Mouse (Mus musculus) stomach, postnatal 0 days (tissue): ENCODE results near the gene Med12l. TPM values are rescaled to one million over a fixed set of nuclear protein-coding genes. Genes with fewer than 3 reads are reported as not detected.

Experiments
- ATAC-seq: fragments of 200-750 bp; cut with Nextera tagmentation; 2 replicates; pipeline ENCODE4 v1.8.0; 2017; ENCODE audit not compliant: low FRiP score, low TSS enrichment
- DNase-seq: peaks from one replicate; pipeline ENCODE4 v3.0.0-alpha.2; 2016; ENCODE audit warnings: low spot score
- H3K27ac ChIP-seq: fragments of 300-500 bp; sonication (generic); replicated peaks from 2 replicates; pipeline ENCODE4 v1.5.1; 2014; ENCODE audit warnings: mild to moderate bottlenecking, control low read depth
- H3K27me3 ChIP-seq: fragments of 300-500 bp; sonication (generic); 2 replicates; pipeline ENCODE4 v1.6.1; 2014; ENCODE audit warnings: low read length; ENCODE audit not compliant: control insufficient read depth, insufficient read depth
- H3K36me3 ChIP-seq: fragments of 300-500 bp; sonication (generic); 2 replicates; pipeline ENCODE4 v1.6.1; 2014; ENCODE audit warnings: low read length, mixed read lengths; ENCODE audit not compliant: control insufficient read depth, insufficient read depth
- H3K4me1 ChIP-seq: fragments of 300-500 bp; sonication (generic); replicated peaks from 2 replicates; pipeline ENCODE4 v1.6.1; 2014; ENCODE audit warnings: antibody characterized with exemption; ENCODE audit not compliant: control insufficient read depth, insufficient read depth
- H3K4me2 ChIP-seq: fragments of 300-500 bp; sonication (generic); replicated peaks from 2 replicates; pipeline ENCODE4 v1.6.1; 2014; ENCODE audit warnings: low read depth, mild to moderate bottlenecking, control low read depth, moderate library complexity
- H3K4me3 ChIP-seq: fragments of 300-500 bp; sonication (generic); 2 replicates; pipeline ENCODE4 v1.5.1; 2014; ENCODE audit warnings: low read depth, low read length, control low read depth
- H3K9ac ChIP-seq: fragments of 300-500 bp; sonication (generic); 2 replicates; pipeline ENCODE4 v1.6.1; 2014; ENCODE audit warnings: mild to moderate bottlenecking, low read length, control low read depth, mixed read lengths
- H3K9me3 ChIP-seq: fragments of 300-500 bp; sonication (generic); 2 replicates; pipeline ENCODE4 v1.6.1; 2016; ENCODE audit warnings: low read length; ENCODE audit not compliant: control insufficient read depth
- CTCF ChIP-seq: IDR thresholded peaks from 2 replicates; pipeline ENCODE4 v1.5.1; 2016; ENCODE audit warnings: antibody characterized with exemption, low read depth, mild to moderate bottlenecking, moderate library complexity
- EP300 ChIP-seq: optimal IDR thresholded peaks from 2 replicates; pipeline ENCODE3; 2016; ENCODE audit warnings: antibody characterized with exemption
- WGBS: fragments of 180-500 bp; shearing (Covaris S2); extraction: QIAGEN DNeasy Blood & Tissue Kit; methylation state at CpG from one replicate; pipeline ENCODE4 v1.1.7; 2014; 5-methylcytosine and 5-hydroxymethylcytosine counted together
- polyA plus RNA-seq: library from polyadenylated mRNA; unstranded; fragments of >200 nt; fragmentation: Nextera tagmentation; extraction: Ambion mirVana; gene quantifications from 2 replicates; pipeline ENCODE4 v1.2.1, GENCODE M21; 2015

The Med12l gene
- polyA plus RNA-seq, 1 experiment from 2014 or later: 0.25 TPM

GRCm38 (mm10) chr3:59025193-59025535 is 19.5 kb downstream of the Med12l start:
- H3K27me3 ChIP-seq: no peaks in the 10 kb centered on the region
- H3K4me2 ChIP-seq: no peak overlapping the region
- TF ChIP-seq CTCF: no peak
- TF ChIP-seq EP300: no peak
- H3K27ac ChIP-seq: no peak overlapping the region
- no peaks in the 10 kb centered on the region for H3K36me3 ChIP-seq
- no peak overlapping the region for H3K9ac ChIP-seq
- WGBS: 24% methylated on average over 4 of the region's 4 CpGs
- no peaks in the 10 kb centered on the region for H3K4me1 ChIP-seq
- no peak overlapping the region for H3K4me3 ChIP-seq
- ATAC-seq (no peak), DNase-seq (no peak)
- H3K9me3 ChIP-seq: no peaks in the 10 kb centered on the region

DNA sequence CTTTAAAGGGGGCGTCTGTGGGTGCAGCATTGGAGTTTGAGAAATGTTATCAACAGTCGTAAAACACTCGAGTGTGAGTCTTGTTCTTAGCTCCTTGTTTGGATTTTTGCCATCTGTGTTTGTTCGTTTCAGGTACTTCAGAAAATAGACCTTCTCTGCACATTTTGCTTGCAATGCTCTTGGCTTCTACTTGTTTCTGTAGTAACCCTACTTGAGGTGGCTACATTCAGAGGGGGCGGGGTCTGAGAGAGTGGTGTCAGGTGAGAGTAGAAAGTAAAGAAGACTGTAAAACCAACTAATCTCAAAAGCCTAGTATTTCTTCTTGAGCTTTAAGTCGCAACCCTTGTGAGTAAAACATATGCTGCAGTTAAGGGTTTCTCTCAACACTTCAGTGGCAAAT is 23.1 kb downstream of the Med12l start:
- Histone ChIP-seq H3K4me2 (no peak overlapping the region), H3K27me3 (no peaks in the 10 kb centered on the region), H3K9ac (no peak overlapping the region), H3K4me3 (no peak overlapping the region), H3K4me1 (no peaks in the 10 kb centered on the region), H3K9me3 (no peaks in the 10 kb centered on the region), H3K27ac (no peak overlapping the region), H3K36me3 (no peaks in the 10 kb centered on the region)
- no peak for DNase-seq
- WGBS: 58% methylated on average over 6 of the region's 6 CpGs
- no peak for TF ChIP-seq EP300
- TF ChIP-seq CTCF: no peak
- ATAC-seq: no peak

GRCm38 (mm10) chr3:59030986-59031385 is 25.4 kb downstream of the Med12l start:
- Histone ChIP-seq H3K4me2 (no peak overlapping the region), H3K4me3 (no peak overlapping the region), H3K4me1 (no peaks in the 10 kb centered on the region), H3K27ac (no peak overlapping the region), H3K36me3 (no peaks in the 10 kb centered on the region), H3K9me3 (no peaks in the 10 kb centered on the region), H3K9ac (no peak overlapping the region), H3K27me3 (no peaks in the 10 kb centered on the region)
- WGBS: 64% methylated on average over 4 of the region's 4 CpGs
- TF ChIP-seq EP300: no peak
- TF ChIP-seq CTCF: no peak
- no peak for ATAC-seq
- DNase-seq: no peak

DNA sequence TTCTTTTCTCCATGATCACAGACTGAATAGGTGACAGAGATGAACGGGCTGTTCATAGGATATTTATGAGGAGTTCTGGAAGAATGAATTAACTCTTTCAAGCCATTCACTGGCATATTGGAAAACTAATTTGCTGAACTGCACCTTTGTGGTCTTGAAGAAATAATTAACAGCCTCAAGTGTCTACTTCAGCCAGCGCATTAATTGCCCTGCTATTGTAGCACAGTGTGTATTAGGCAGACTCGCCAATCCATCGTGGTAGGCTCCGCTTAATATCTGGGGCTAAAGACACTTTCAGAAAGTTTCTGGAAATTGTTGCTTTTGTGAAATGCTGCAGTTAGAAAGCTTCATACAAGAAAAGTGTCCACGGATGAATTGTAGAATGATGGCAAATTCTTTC is 35.9 kb downstream of the Med12l start:
- H3K9me3 ChIP-seq: no peaks in the 10 kb centered on the region
- no peak overlapping the region for H3K4me2 ChIP-seq
- H3K36me3 ChIP-seq: no peaks in the 10 kb centered on the region
- ATAC-seq (no peak), DNase-seq (no peak)
- no peaks in the 10 kb centered on the region for H3K27me3 ChIP-seq
- no peak overlapping the region for H3K27ac ChIP-seq
- no peaks in the 10 kb centered on the region for H3K4me1 ChIP-seq
- 87% methylated on average over 6 of the region's 6 CpGs for WGBS
- H3K4me3 ChIP-seq: no peak overlapping the region
- H3K9ac ChIP-seq: no peak overlapping the region
- TF ChIP-seq CTCF (no peak), EP300 (no peak)

DNA sequence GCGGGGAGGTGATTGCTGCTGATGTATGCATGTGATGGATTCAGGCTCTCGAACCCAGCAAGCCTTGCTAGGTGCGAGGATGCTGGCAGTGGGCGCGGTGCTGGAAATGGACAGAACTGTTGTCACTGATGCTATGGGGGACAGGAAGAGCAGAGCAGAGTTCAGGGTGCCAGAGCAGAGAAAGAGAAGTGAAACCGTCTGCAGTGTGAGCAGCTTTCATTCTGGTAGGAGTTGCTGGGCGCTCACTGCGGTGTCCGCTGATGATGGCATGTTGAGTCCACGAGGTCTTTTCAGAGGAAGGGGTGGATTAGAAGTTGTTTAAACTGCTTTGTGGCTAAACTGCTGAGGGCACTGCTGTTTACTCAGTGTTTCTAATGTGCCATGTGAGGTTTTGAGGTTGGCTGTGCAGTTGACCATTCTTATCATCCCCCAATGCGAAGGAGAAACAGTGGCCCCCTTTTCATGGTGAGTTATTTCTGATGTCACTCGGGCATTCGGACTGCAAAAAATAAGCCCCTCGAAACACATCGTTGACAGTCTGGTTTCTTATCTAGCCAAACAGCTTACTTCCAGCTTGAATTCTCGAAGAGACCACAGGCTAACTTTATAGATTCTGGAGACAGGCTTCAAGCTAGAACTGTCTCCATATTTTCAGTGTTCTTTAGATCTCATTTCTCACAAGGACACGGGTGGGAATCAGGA is 49.4 kb downstream of the Med12l start:
- no peak overlapping the region for H3K4me3 ChIP-seq
- H3K27me3 ChIP-seq: no peaks in the 10 kb centered on the region
- H3K9ac ChIP-seq: no peak overlapping the region
- no peak for TF ChIP-seq EP300
- TF ChIP-seq CTCF: no peak
- WGBS: 67% methylated on average over 17 of the region's 17 CpGs
- ATAC-seq (no peak), DNase-seq (no peak)
- H3K27ac ChIP-seq: no peak overlapping the region
- no peaks in the 10 kb centered on the region for H3K36me3 ChIP-seq
- H3K4me2 ChIP-seq: no peak overlapping the region
- H3K9me3 ChIP-seq: no peaks in the 10 kb centered on the region
- no peaks in the 10 kb centered on the region for H3K4me1 ChIP-seq

- no peaks in the 10 kb centered on the region for H3K4me1 ChIP-seq
- TF ChIP-seq EP300 (no peak), CTCF (peak; percentile 89)
- DNase-seq (peak; percentile 47), ATAC-seq (peak; percentile 71; the same call in 1 of the 2 replicates)
- H3K9ac ChIP-seq: no peak overlapping the region
- H3K4me2 ChIP-seq: 0 out of 2 replicates have a peak overlapping the region, but pooled peaks have one; percentile 8
- 3% methylated on average over 7 of the region's 7 CpGs for WGBS
- H3K27me3 ChIP-seq: no peaks in the 10 kb centered on the region
- H3K9me3 ChIP-seq: no peaks in the 10 kb centered on the region
- no peak overlapping the region for H3K4me3 ChIP-seq
- no peaks in the 10 kb centered on the region for H3K36me3 ChIP-seq
- H3K27ac ChIP-seq: no peak overlapping the region
Measured at GRCm38 (mm10) chr3:59059022-59059541, 53.5 kb downstream of the Med12l start.
